Mouse (Mus musculus) stomach, embryonic 16.5 days (tissue): ENCODE results near the gene Cmah. TPM values are rescaled to one million over a fixed set of nuclear protein-coding genes. Genes with fewer than 3 reads are reported as not detected.

ENCODE experiments used
- ATAC-seq: fragments of 200-750 bp; cut with Nextera tagmentation; 2 replicates; pipeline ENCODE4 v1.8.0; 2017; ENCODE audit warnings: moderate number of reproducible peaks, moderate TSS enrichment; ENCODE audit not compliant: insufficient read depth, low FRiP score
- H3K27ac ChIP-seq: fragments of 300-500 bp; sonication (generic); 2 replicates; pipeline ENCODE4 v1.5.1; 2014; ENCODE audit warnings: low read length
- H3K27me3 ChIP-seq: fragments of 300-500 bp; sonication (generic); 2 replicates; pipeline ENCODE4 v1.6.1; 2014; ENCODE audit warnings: low read length, control low read depth, mixed read lengths; ENCODE audit not compliant: control insufficient read depth, insufficient read depth
- H3K36me3 ChIP-seq: fragments of 300-500 bp; sonication (generic); 2 replicates; pipeline ENCODE4 v1.6.1; 2014; ENCODE audit warnings: low read length; ENCODE audit not compliant: control insufficient read depth, insufficient read depth
- H3K4me1 ChIP-seq: fragments of 300-500 bp; sonication (generic); 2 replicates; pipeline ENCODE4 v1.6.1; 2014; ENCODE audit warnings: low read length, control low read depth, mixed read lengths; ENCODE audit not compliant: control insufficient read depth, insufficient read depth
- H3K4me2 ChIP-seq: fragments of 300-500 bp; sonication (generic); 2 replicates; pipeline ENCODE4 v1.6.1; 2014; ENCODE audit warnings: low read depth, low read length, mixed read lengths
- H3K4me3 ChIP-seq: fragments of 300-500 bp; sonication (generic); replicated peaks from 2 replicates; pipeline ENCODE4 v1.5.1; 2014; ENCODE audit warnings: mild to moderate bottlenecking, low read length
- H3K9ac ChIP-seq: fragments of 300-500 bp; sonication (generic); 2 replicates; pipeline ENCODE4 v1.6.1; 2014; ENCODE audit warnings: low read length
- H3K9me3 ChIP-seq: fragments of 300-500 bp; sonication (generic); replicated peaks from 2 replicates; pipeline ENCODE4 v1.6.1; 2016; ENCODE audit warnings: low read length, control low read depth; ENCODE audit not compliant: control insufficient read depth
- WGBS: fragments of 180-500 bp; shearing (Covaris S2); extraction: QIAGEN DNeasy Blood & Tissue Kit; methylation state at CpG from one replicate; pipeline ENCODE4 v1.1.7; 2014; 5-methylcytosine and 5-hydroxymethylcytosine counted together
- polyA plus RNA-seq: library from polyadenylated mRNA; unstranded; fragments of >200 nt; fragmentation: Nextera tagmentation; extraction: Ambion mirVana; gene quantifications from 2 replicates; pipeline ENCODE4 v1.2.1, GENCODE M21; 2015

Cmah gene
- polyA plus RNA-seq, 1 experiment from 2014 or later = 0.83 TPM

DNA sequence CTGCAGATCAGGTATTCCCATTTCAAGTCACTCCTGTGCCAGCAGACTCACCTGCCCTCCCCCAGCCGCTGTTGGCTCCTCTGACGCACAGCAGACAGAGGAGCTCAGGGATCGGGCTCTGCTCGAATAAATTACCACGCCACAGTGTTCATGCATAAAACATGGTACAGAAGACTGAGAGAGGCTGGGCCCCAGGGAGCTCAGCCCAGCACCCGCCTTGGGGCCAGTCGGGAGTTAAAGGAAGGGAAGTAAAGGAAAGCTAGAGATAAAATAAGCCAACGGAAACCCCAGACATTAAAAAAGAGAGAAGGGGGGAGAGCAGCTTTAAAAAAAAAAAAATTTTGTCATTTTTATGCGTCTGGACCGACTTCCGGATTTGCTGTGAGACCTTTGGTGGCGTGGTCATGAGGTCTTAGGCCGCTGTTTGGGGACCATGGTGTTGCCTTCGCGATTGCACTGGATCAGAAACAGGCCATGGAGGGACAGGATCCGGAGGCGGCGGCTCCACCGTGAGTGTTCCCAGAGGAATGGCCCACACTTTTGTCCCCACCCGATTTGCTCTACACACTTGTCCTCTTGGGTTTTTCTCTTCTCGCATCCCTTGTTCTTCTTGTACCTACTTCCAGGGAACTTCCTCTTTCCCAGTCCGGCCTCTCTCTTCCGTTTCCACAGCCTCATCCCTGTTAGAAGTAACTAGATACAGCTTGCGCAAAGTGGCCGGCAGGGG, 174.1 kb downstream of the Cmah start:
- H3K27ac ChIP-seq = no peak overlapping the region
- 77% methylated on average over 25 of the region's 25 CpGs for WGBS
- no peak for ATAC-seq

DNA sequence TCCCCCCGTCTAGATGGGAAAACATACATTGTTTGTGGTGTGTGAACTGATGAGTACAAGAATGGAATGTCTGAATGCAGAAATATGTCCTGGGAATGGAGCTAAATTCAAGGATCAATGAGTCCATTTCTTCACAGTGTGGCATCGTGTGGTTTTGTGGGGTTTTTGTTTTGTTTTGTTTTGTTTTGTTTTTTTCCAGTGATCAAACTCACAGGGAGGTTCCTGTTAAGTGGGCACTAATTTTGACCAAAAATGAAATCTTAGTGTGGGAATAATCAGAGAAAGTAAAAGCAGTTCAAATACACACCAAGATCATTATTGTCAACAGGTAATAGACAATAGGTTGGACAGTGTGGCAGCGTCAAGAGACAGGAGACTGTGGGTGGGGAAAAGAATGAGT, 174.7 kb downstream of the Cmah start:
- no peak overlapping the region for H3K27ac ChIP-seq
- no peaks in the 10 kb centered on the region for H3K9me3 ChIP-seq
- no peak for ATAC-seq
- no peak overlapping the region for H3K4me2 ChIP-seq
- no peaks in the 10 kb centered on the region for H3K27me3 ChIP-seq
- 84% methylated on average over 3 of the region's 3 CpGs for WGBS
- no peak overlapping the region for H3K4me3 ChIP-seq
- no peaks in the 10 kb centered on the region for H3K36me3 ChIP-seq
- H3K4me1 ChIP-seq = no peaks in the 10 kb centered on the region
- no peak overlapping the region for H3K9ac ChIP-seq

More for the DNA sequence above, 174.1 kb downstream of the Cmah start:
- no peaks in the 10 kb centered on the region for H3K9me3 ChIP-seq
- H3K4me2 ChIP-seq = no peak overlapping the region
- no peaks in the 10 kb centered on the region for H3K4me1 ChIP-seq
- H3K4me3 ChIP-seq = no peak overlapping the region
- no peaks in the 10 kb centered on the region for H3K27me3 ChIP-seq
- H3K9ac ChIP-seq = no peak overlapping the region
- no peaks in the 10 kb centered on the region for H3K36me3 ChIP-seq

DNA sequence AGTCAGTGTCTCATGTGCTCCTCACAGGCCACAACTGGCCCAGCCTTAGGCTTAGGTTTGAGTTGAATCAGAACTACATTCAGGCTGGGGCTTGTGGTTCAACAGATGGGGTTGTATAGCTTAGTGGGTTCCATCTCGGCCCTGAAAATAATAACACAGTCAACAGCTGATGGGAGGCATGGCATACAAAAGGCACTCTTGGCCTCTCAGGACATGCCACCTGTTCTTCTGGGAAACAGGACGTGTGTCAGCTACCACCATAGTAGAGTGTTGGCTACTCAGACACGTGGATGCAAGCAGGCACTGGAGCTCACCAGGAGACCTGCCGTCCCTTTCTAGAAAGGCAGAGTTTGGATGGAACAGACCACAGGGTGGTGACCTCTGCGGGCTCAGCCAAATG, 178.6 kb downstream of the Cmah start:
- no peaks in the 10 kb centered on the region for H3K9me3 ChIP-seq
- no peaks in the 10 kb centered on the region for H3K4me1 ChIP-seq
- H3K4me2 ChIP-seq = no peak overlapping the region
- no peak overlapping the region for H3K9ac ChIP-seq
- H3K4me3 ChIP-seq = no peak overlapping the region
- H3K36me3 ChIP-seq = no peaks in the 10 kb centered on the region
- H3K27me3 ChIP-seq = no peaks in the 10 kb centered on the region
- H3K27ac ChIP-seq = no peak overlapping the region
- WGBS = 81% methylated on average over 5 of the region's 5 CpGs
- no peak for ATAC-seq

DNA sequence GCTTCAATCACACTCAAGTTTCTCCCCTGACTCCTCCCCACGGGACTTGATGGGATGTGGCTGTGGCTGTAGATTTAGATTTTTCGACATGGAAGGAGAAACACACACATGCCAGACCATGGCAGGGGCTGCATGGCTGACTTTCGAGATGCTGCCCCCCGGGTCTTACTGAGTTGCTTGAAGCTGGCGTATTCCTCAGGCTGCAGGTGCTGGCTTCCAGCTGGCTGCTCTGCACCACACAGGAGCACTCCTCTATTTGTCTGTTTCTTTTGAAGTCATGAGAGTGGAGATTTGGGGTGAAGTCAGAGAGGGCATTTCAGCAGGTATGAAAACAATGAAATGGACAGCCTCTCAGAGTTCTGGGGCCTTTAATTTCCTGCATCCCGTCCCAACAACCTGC, 180.0 kb downstream of the Cmah start:
- Histone ChIP-seq H3K36me3 (no peaks in the 10 kb centered on the region), H3K9me3 (no peaks in the 10 kb centered on the region), H3K4me1 (no peaks in the 10 kb centered on the region), H3K4me2 (no peak overlapping the region), H3K27me3 (no peaks in the 10 kb centered on the region), H3K4me3 (no peak overlapping the region), H3K27ac (no peak overlapping the region), H3K9ac (no peak overlapping the region)
- no peak for ATAC-seq
- WGBS = 79% methylated on average over 6 of the region's 6 CpGs

DNA sequence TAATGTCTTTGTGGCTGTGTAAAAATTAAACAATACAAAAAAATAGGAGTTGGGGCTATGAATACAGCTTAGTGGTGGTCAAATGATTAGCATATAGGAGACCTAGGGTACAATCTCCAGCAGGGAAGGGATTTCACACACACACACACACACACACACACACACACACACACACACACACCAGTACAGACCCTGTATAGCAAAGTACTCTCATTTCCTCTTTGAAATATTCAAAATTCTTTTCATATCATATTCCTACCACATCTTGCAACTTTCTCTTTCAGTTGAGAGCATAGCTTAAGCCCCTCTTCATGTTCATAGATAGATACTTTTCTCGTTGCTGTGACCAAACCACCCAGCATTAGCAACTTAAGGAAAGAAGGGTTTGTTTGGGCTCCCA, 181.7 kb downstream of the Cmah start:
- WGBS = 55% methylated on average over 1 of the region's 1 CpGs

DNA sequence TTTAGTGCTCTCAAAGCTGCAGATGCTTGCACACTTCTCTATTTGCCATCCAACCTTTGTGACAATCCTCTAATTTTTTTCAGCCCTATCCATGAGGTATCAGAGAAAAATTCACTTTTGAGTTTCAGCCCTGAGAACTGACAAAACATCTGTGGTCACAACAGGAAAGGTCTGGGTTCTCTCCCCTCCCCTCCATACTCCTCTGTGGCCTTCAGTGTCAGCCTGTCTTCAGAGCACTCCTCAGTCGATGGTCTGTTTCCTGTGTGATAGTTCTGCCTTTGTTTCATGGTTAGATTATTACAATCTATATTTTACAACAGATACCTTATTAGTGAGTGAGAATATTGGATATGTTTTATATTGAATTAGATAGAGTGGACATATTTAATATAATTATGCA, 184.2 kb downstream of the Cmah start:
- no peak for ATAC-seq

More for the DNA sequence above, 181.7 kb downstream of the Cmah start:
- Histone ChIP-seq H3K9ac (no peak overlapping the region), H3K36me3 (no peaks in the 10 kb centered on the region), H3K9me3 (no peaks in the 10 kb centered on the region), H3K4me1 (no peaks in the 10 kb centered on the region), H3K4me3 (no peak overlapping the region), H3K27ac (no peak overlapping the region), H3K27me3 (no peaks in the 10 kb centered on the region), H3K4me2 (no peak overlapping the region)
- ATAC-seq = no peak

DNA sequence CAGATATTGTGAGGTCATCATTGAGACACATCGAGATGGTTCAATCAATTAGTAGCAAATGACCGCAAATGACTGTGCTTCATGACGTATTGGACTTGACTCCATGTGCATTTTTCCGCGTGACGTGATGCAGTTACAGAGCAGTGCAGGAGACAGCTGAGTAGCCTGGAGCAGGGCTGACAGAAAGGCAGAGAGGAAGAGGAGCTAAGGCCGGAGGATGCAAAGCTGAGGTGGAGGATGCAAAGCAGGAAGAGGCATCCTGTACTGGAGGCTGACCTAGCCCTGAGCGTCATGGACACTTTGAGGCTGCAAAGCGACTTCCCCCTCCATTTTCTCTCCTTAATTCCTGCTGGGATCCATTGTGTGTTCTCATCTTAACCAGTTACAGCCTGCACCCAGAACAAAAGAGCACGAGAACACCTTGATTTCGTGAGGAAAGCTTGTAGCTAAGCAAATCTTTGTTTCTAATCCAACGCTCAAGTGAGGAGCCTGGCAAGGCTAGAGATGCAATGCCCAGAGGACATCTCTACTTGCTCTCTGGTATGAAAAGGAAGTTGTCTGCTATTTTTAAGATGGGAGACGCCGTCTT, 184.8 kb downstream of the Cmah start:
- H3K4me3 ChIP-seq = no peak overlapping the region
- ATAC-seq = no peak

More for the DNA sequence above, 184.2 kb downstream of the Cmah start:
- Histone ChIP-seq H3K36me3 (no peaks in the 10 kb centered on the region), H3K27ac (no peak overlapping the region), H3K9me3 (no peaks in the 10 kb centered on the region), H3K4me3 (no peak overlapping the region), H3K4me1 (no peaks in the 10 kb centered on the region), H3K4me2 (no peak overlapping the region), H3K9ac (no peak overlapping the region), H3K27me3 (no peaks in the 10 kb centered on the region)
- 58% methylated on average over 1 of the region's 1 CpGs for WGBS

DNA sequence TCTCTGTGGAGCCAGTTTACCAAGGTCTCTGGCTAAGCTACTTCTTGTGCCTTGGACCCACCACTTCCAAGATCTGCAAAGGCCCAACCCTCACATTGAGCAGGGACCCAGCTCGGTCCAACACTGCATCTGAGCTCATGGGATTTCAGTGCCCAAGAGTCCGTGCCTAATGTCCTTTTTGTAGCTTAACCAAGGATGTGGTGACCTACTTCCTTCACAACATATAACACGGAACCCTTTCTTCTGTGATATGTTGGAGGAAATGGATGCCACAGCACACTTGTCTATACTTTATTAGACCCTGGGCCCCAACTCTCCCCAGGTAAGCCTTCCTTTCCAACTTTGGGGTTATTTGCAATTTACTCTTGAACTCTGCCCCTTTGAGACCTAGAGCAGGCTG, 186.5 kb downstream of the Cmah start:
- no peak overlapping the region for H3K9ac ChIP-seq
- H3K36me3 ChIP-seq = no peaks in the 10 kb centered on the region
- no peaks in the 10 kb centered on the region for H3K9me3 ChIP-seq
- H3K4me1 ChIP-seq = no peaks in the 10 kb centered on the region
- no peaks in the 10 kb centered on the region for H3K27me3 ChIP-seq
- ATAC-seq = no peak
- H3K4me2 ChIP-seq = no peak overlapping the region
- no peak overlapping the region for H3K4me3 ChIP-seq
- H3K27ac ChIP-seq = no peak overlapping the region
- WGBS = 79% methylated on average over 3 of the region's 3 CpGs

More for the DNA sequence above, 184.8 kb downstream of the Cmah start:
- Histone ChIP-seq H3K4me1 (no peaks in the 10 kb centered on the region), H3K9me3 (no peaks in the 10 kb centered on the region), H3K9ac (no peak overlapping the region), H3K36me3 (no peaks in the 10 kb centered on the region), H3K27ac (no peak overlapping the region), H3K27me3 (no peaks in the 10 kb centered on the region), H3K4me2 (no peak overlapping the region)
- WGBS = 77% methylated on average over 14 of the region's 14 CpGs

DNA sequence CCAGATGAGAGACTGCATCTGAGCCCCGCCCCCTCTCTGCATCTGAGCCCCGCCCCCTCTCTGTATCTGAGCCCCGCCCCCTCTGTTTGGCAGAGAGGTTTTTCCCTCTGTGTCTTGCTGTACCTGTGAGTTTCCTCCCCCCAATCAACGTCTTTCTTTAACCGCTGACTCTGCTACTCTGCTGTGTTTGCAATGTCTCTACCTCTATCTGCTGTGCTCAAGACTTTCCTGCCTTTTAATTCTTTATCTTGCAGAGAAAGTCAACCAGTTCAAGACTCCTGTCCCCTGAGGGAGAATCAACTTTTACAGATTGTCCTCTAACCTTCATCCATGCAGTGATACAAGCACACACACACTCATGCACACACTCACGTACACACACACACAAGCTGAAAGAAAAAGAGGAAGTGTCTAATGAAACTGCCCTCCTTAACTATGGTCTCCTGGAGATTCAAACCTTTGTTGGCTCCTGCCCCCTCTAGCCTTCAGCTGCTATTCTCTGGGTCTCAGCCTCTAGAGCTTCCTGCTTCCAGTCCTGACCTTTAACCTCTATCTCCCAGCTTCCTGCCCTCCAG, 188.0 kb downstream of the Cmah start:
- Histone ChIP-seq H3K4me2 (no peak overlapping the region), H3K4me3 (no peak overlapping the region), H3K9ac (no peak overlapping the region), H3K36me3 (no peaks in the 10 kb centered on the region), H3K27me3 (no peaks in the 10 kb centered on the region), H3K9me3 (no peaks in the 10 kb centered on the region), H3K27ac (no peak overlapping the region), H3K4me1 (no peaks in the 10 kb centered on the region)
- WGBS = 46% methylated on average over 6 of the region's 6 CpGs
- ATAC-seq = no peak
